Mouse (Mus musculus) lung, postnatal 0 days (tissue): ENCODE results near the gene Magi1. TPM values are rescaled to one million over a fixed set of nuclear protein-coding genes. Genes with fewer than 3 reads are reported as not detected.

Source experiments
- ATAC-seq: fragments of 200-750 bp; cut with Nextera tagmentation; 2 replicates; pipeline ENCODE4 v1.8.0; 2017; ENCODE audit warnings: moderate library complexity
- DNase-seq: peaks from one replicate; pipeline ENCODE4 v3.0.0-alpha.2; 2016; ENCODE audit warnings: low spot score
- H3K27ac ChIP-seq: fragments of 300-500 bp; sonication (generic); 2 replicates; pipeline ENCODE4 v1.5.1; 2014; ENCODE audit warnings: antibody characterized with exemption, mild to moderate bottlenecking, low read length, mixed read lengths
- H3K27me3 ChIP-seq: fragments of 300-500 bp; sonication (generic); replicated peaks from 2 replicates; pipeline ENCODE4 v1.6.1; 2014; ENCODE audit warnings: low read length, mixed read lengths; ENCODE audit not compliant: insufficient read depth
- H3K36me3 ChIP-seq: fragments of 300-500 bp; sonication (generic); 2 replicates; pipeline ENCODE4 v1.6.1; 2014; ENCODE audit warnings: low read length, mixed read lengths; ENCODE audit not compliant: insufficient read depth
- H3K4me1 ChIP-seq: fragments of 300-500 bp; sonication (generic); 2 replicates; pipeline ENCODE4 v1.6.1; 2014; ENCODE audit warnings: antibody characterized with exemption, low read depth, low read length, mixed read lengths; ENCODE audit not compliant: insufficient read depth
- H3K4me2 ChIP-seq: fragments of 300-500 bp; sonication (generic); replicated peaks from 2 replicates; pipeline ENCODE4 v1.6.1; 2014; ENCODE audit warnings: low read depth, mild to moderate bottlenecking, low read length, moderate library complexity, mixed read lengths
- H3K4me3 ChIP-seq: fragments of 300-500 bp; sonication (generic); 2 replicates; pipeline ENCODE4 v1.5.1; 2014; ENCODE audit warnings: low read depth, low read length
- H3K9ac ChIP-seq: fragments of 300-500 bp; sonication (generic); replicated peaks from 2 replicates; pipeline ENCODE4 v1.6.1; 2014; ENCODE audit warnings: low read depth, mild to moderate bottlenecking
- H3K9me3 ChIP-seq: fragments of 300-500 bp; sonication (generic); 2 replicates; pipeline ENCODE4 v1.6.1; 2016; ENCODE audit warnings: low read length, mixed read lengths
- CTCF ChIP-seq: IDR thresholded peaks from 2 replicates; pipeline ENCODE4 v1.5.1; 2016; ENCODE audit warnings: antibody characterized with exemption, mild to moderate bottlenecking
- EP300 ChIP-seq: IDR thresholded peaks from 2 replicates; pipeline ENCODE4 v1.6.1; 2016; ENCODE audit warnings: antibody characterized with exemption, mild to moderate bottlenecking, control low read depth
- WGBS: fragments of 180-500 bp; shearing (Covaris S2); extraction: QIAGEN DNeasy Blood & Tissue Kit; methylation state at CpG from one replicate; pipeline ENCODE4 v1.1.7; 2014; 5-methylcytosine and 5-hydroxymethylcytosine counted together
- polyA plus RNA-seq: library from polyadenylated mRNA; unstranded; fragments of >200 nt; fragmentation: Nextera tagmentation; extraction: Ambion mirVana; gene quantifications from 2 replicates; pipeline ENCODE4 v1.2.1, GENCODE M21; 2015

Gene Magi1
- polyA plus RNA-seq, 1 experiment from 2014 or later, result 10.7 TPM

DNA sequence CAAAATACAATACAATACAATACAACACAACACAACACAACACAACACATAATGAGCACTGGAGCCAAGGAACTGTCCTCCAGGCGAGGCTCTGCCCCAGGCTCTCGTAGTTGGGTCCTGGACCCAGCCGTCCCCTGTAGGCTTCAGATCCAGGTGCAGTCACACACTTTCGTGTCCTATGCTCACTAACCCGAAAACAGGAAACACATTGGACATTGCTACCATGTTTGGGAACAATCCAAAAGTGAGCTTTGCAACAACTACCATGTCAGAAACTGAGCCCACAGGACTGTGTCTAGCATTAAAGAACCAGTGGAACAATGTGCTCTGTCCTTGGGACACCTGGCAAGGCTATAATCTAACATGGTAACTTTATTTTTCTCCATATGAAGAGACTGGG lies 22.9 kb downstream of the Magi1 start:
- TF ChIP-seq CTCF (no peak), EP300 (no peak)
- no peak overlapping the region for H3K27ac ChIP-seq
- H3K4me3 ChIP-seq, result no peak overlapping the region
- no peak overlapping the region for H3K4me2 ChIP-seq
- peaks cover 10% of the 10 kb centered on the region for H3K4me1 ChIP-seq
- ATAC-seq (no peak), DNase-seq (no peak)
- H3K27me3 ChIP-seq, result no peaks in the 10 kb centered on the region
- no peaks in the 10 kb centered on the region for H3K9me3 ChIP-seq
- no peak overlapping the region for H3K9ac ChIP-seq
- H3K36me3 ChIP-seq, result no peaks in the 10 kb centered on the region
- 85% methylated on average over 5 of the region's 5 CpGs for WGBS

DNA sequence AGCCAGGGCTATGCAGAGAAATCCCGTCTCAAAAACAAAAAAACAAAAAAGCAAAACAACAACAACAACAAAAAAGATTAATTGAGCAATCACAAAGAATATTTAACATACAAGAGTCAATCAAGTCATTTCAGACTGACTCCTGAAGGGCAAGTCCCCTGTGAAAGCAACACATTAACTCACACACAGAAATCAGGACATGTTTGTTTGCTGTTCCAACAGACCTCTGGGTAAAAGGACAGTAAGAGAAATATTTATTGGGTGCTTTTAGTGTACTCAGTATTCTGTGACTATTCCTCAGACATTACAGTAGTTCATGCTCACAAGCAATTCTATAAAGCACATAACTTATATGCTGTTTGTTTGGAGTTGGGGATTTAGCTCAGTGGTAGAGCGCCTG lies 23.7 kb downstream of the Magi1 start:
- Histone ChIP-seq H3K4me2 (no peak overlapping the region), H3K4me1 (peaks cover 10% of the 10 kb centered on the region), H3K9me3 (no peaks in the 10 kb centered on the region), H3K4me3 (no peak overlapping the region), H3K9ac (no peak overlapping the region), H3K27ac (no peak overlapping the region), H3K36me3 (no peaks in the 10 kb centered on the region), H3K27me3 (no peaks in the 10 kb centered on the region)
- TF ChIP-seq CTCF, result no peak
- no peak for TF ChIP-seq EP300
- ATAC-seq (no peak), DNase-seq (no peak)
- WGBS, result 99% methylated on average over 2 of the region's 2 CpGs

DNA sequence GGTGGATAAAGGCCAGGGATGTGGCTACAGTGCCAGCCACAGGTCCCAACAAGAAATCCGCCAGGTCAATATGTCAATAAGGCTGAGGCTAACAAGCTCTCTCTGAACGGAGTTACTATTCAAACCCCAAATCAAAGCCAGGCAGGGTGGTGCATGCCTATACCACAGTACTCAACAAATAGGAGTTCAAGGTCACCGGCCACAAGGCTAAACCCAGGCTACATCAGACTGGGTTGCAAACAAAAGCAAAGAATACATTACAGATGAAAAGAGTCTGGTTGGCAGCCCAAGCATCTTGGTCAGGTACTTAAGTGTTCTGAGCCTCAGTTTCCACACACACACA lies 25.9 kb downstream of the Magi1 start:
- Histone ChIP-seq H3K4me3 (no peak overlapping the region), H3K27ac (no peak overlapping the region), H3K9me3 (no peaks in the 10 kb centered on the region), H3K9ac (no peak overlapping the region), H3K36me3 (no peaks in the 10 kb centered on the region), H3K4me1 (peaks cover 3% of the 10 kb centered on the region; the same call in 1 of the 2 replicates), H3K4me2 (no peak overlapping the region), H3K27me3 (no peaks in the 10 kb centered on the region)
- ATAC-seq (no peak), DNase-seq (no peak)
- 72% methylated on average over 3 of the region's 3 CpGs for WGBS
- TF ChIP-seq CTCF (no peak), EP300 (no peak)

DNA sequence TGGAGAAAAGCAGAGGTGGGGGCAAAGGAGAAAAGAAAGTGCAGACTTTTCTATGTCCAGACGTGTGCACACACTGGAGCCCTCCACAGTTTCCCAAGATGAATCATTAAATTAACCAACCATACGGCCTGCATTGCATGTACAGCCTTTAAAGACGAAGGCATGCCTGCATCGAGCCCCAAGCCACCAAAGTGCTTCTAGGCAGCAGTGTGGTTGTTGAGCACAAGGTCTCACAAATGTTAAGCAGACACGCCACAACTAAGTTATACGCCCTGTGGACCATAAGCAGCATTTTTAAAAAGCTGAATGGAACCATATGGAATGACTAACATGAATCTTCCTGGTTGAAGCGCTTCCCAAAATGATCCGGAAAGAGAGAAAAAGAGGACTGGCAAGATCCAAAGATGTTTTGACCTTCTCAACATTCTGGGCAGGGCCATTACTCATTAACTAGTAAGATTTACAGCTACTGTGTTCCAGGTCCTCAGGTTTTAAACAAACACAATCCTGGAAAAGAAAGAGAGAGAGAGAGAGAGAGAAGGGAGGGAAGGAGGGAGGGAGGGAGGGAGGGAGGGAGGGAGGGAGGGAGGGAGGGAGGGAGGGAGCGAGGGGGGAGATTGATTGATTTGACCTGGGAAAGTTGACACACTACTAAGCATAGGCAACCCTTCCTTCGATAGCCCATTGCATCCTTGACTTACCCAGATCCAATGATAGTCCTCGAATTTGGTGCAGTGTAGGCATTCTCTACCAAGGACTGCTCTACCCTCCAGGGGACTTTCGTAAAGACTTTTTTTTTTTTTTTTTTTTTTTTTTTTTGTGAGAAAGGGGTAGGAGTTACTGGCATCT lies 26.5 kb downstream of the Magi1 start:
- no peak for ATAC-seq
- Histone ChIP-seq H3K9me3 (no peaks in the 10 kb centered on the region), H3K27ac (peak overlapping the region; percentile 48; the same call in 1 of the 2 replicates), H3K4me3 (no peak overlapping the region), H3K9ac (no peak overlapping the region), H3K36me3 (no peaks in the 10 kb centered on the region), H3K4me1 (peaks cover 3% of the 10 kb centered on the region; the same call in 1 of the 2 replicates), H3K4me2 (0 out of 2 replicates have a peak overlapping the region, but pooled peaks have one; percentile 3), H3K27me3 (no peaks in the 10 kb centered on the region)
- TF ChIP-seq EP300 (no peak), CTCF (no peak)
- WGBS, result 57% methylated on average over 11 of the region's 12 CpGs
- peak; percentile 33 for DNase-seq

DNA sequence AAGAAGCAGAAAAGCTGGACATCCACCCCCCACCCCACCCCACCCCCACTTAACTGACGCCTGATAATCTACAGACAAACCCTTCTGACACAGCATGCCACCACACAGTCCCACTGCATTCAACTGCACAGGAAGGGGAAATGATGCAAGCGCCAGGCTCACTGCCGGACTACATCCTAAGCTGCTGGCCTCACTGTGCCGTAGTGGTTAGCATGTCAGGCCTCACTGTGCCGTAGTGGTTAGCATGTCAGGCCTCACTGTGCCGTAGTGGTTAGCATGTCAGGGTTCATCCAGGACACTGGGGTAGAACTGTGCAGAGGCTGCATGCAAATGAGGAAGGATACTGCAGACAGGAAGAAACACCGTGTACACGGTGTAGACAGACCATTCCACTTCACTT lies 29.8 kb downstream of the Magi1 start:
- peak; percentile 80 for ATAC-seq
- no peaks in the 10 kb centered on the region for H3K9me3 ChIP-seq
- no peak overlapping the region for H3K4me3 ChIP-seq
- peak; percentile 61 for DNase-seq
- no peak overlapping the region for H3K9ac ChIP-seq
- 32% methylated on average over 8 of the region's 8 CpGs for whole genome bisulfite sequencing
- no peak overlapping the region for H3K4me2 ChIP-seq
- TF ChIP-seq CTCF (no peak), EP300 (no peak)
- no peaks in the 10 kb centered on the region for H3K36me3 ChIP-seq
- H3K4me1 ChIP-seq, result peaks cover 6% of the 10 kb centered on the region; the same call in 1 of the 2 replicates
- no peak overlapping the region for H3K27ac ChIP-seq
- H3K27me3 ChIP-seq, result no peaks in the 10 kb centered on the region

DNA sequence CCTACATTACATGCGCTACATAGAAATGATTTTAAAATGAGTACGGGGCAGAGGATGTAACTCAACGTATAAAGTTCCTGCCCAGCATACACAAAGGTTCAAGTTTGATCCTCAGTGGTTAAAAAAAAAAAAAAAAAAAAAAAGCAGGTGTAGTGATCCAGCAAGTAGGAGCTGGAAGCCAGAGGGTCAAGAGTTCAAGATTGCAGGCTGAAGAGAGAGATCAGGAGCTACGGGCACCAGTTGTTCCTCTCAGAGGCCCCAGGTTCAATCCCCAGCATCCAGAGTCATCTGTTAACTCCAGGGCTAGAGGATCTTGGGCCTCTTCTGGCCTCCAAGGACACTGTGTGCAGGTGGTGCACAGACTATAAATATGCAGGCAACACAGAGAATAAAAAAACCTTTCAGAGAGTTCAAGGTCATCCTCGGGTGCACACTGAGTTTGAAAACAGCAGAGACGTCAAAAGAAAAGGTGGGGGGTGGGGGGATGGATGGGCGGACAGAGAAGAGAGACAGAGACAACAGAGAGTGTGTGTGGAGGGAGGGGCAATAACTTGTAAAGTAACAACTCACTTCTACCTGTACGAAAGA lies 32.3 kb downstream of the Magi1 start:
- DNase-seq (no peak), ATAC-seq (no peak)
- Histone ChIP-seq H3K9me3 (no peaks in the 10 kb centered on the region), H3K4me3 (no peak overlapping the region), H3K27ac (no peak overlapping the region), H3K4me2 (no peak overlapping the region), H3K36me3 (no peaks in the 10 kb centered on the region), H3K4me1 (peaks cover 4% of the 10 kb centered on the region; the same call in 1 of the 2 replicates), H3K9ac (no peak overlapping the region), H3K27me3 (no peaks in the 10 kb centered on the region)
- no peak for TF ChIP-seq EP300
- TF ChIP-seq CTCF, result no peak
- 60% methylated on average over 8 of the region's 8 CpGs for WGBS
